Mouse (Mus musculus) cerebellum, postnatal 14 days (tissue): Measurements from ENCODE around the gene Cmah.

Source experiments
- DNase-seq, 2 experiments: peaks; one replicate each; pipeline ENCODE4 v3.0.0; 2021; ENCODE audit warnings: mixed read lengths in 2 of 2

Cmah gene

DNA sequence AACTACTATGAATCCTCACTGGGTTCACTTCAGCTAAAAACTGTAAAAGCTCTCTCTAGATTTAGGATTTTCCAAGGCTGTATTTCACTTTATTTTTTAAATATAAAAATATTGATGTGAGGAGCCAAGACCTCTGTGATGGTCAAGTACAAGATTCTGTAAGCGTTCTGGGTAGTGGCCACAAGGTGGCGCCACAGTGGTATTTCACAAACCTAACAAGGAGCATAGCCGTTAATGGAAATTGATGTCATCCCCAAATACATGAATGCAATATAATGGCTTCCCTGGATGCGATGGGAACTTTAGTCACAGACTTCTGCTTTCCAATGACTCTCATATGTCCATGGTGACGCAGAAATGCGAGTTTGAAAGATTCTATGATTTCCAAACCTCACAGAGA is 191.7 kb downstream of the Cmah start:
- peak; percentile 22 to 27 for DNase-seq

GRCm38 (mm10) chr13:24519976-24520647 is 192.9 kb downstream of the Cmah start:
- DNase-seq = no peak

DNA sequence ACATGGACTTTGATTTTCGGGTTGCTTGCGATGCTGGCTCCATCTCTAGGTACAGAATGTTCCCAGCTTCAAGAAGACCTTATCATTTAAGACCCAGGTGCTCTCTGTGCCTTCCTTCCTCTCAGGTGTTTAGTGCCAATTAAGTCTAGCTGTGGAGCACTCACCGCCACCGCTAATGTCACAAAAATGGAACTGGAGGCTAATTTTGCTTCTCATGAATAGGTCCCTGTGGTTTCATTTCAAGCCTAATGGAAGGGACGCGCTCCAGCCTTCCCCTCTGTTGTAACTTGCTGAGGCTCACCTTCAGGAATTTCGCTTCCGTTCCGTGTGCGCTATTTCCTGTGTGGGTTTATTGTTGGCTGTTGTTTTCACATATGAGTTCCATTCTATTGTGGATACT is 193.6 kb downstream of the Cmah start:
- no peak for DNase-seq

DNA sequence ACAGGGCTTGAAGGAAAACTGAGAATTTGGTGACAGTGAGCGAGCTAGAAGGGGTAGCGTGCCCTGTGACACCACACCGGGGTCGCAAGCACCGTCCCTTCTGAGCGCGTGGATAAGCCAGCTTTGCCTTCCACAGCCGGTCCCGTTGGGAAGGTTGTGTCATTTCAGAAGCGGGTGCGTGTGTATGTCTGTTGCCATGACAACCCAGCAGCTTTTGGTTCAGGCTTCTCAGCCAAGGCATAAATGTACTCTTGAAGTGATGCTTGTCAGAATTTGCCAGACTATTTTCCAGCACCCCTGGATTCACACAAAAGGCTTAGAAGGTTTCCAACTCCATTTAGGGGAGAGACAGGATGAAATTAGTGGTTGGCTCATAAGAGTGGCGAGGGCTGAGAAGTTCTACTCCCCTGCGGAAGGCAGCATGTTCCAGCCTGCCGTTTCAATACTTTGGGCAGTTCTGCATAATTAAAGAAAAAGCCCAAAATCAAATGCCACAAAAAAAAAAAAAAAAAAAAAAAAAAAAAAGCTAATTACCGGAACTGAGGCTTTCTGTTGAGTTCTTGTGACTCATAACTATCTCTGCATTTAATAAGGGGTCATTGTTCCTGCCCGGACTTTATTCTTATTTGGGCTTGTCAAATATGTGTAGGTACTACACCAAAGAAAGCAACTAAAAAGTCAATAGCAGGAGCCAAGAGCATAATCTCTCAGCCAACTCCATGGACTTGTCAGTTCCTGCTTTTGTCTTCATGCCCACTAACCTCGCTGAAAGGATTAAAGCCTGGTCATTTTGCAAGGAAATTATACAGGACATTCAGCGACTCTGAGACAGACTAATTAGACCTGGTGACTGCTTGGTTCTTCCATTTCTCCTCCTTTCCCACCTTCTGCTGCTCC is 194.5 kb downstream of the Cmah start:
- peak; percentile 42 to 51 for DNase-seq

GRCm38 (mm10) chr13:24522343-24522837 is 195.2 kb downstream of the Cmah start:
- no peak for DNase-seq

DNA sequence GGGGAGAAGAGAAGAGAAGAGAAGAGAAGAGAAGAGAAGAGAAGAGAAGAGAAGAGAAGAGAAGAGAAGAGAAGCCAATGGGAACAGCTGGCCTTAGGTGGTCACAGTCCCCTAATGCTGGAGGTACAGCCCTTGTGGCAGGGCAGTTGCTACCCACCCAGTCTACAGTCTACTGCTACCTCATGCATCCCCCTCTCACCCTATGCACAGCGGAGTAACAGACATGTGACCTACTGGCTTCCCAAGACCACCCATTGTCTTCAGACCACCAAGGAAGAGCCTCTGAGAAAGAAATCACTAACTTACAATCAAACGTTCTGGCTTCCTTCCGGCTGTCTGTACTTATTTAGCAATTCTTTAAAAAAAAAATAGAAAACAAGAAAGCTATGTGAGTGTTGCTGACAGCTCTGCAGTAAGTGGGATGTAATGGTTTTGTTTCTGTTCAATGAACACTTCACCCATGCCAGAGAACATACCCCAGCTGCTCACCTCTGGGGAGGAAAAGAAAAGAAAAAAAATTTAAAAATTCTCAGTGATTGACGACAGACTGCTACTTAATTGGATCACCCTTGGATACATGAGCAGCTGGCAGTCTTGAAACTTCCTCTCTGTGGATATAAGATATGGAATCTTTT is 196.5 kb downstream of the Cmah start:
- no peak for DNase-seq

DNA sequence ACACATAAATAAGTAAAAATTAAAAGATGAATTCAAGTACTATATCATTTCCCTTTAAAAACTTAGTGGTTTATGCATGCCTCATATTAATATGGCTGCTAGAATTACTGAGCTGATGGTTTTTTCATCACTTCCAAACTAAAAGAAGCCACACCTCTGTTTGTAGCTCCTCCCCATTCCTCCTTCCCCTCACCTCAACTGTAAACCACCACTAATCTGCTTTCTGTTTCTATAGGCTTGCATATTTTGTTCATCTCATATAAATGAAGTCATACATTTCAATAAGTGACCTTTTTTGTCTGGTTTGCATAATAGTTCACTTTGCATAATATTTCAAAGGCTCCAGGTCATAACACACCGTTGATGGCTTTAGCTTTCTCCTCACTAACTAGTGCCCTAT is 197.3 kb downstream of the Cmah start:
- DNase-seq = no peak

GRCm38 (mm10) chr13:24525551-24525950 is 198.3 kb downstream of the Cmah start:
- DNase-seq = no peak

DNA sequence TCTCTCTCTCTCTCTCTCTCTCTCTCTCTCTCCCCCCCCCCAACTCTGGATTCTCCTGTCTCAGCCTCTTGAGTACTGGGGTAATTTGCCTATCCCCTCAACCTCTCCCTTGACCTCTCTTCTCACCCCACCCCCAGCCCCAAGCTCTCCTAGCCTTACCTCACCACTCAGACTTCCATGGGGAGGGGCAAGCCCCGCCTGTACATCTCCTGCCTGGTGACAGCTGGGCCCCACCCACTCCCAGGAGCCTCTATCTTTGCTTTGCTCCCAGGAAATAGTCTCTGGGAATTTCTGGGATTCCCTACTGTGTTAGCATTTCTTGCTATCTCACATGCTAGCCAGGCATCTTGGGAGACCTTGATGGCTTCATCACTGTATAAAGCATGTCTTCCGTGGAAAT is 199.7 kb downstream of the Cmah start:
- no peak for DNase-seq
